Mouse (Mus musculus) c-Kit-positive CD71-negative TER-119-negative erythroid progenitor cells, embryonic 14.5 days (primary cell): ENCODE results near the gene Znrd1as.

Experiments used
- DNase-seq: peaks from one replicate; pipeline ENCODE4 v3.0.0-alpha.2; 2013; ENCODE audit warnings: low read depth

Znrd1as gene

DNA sequence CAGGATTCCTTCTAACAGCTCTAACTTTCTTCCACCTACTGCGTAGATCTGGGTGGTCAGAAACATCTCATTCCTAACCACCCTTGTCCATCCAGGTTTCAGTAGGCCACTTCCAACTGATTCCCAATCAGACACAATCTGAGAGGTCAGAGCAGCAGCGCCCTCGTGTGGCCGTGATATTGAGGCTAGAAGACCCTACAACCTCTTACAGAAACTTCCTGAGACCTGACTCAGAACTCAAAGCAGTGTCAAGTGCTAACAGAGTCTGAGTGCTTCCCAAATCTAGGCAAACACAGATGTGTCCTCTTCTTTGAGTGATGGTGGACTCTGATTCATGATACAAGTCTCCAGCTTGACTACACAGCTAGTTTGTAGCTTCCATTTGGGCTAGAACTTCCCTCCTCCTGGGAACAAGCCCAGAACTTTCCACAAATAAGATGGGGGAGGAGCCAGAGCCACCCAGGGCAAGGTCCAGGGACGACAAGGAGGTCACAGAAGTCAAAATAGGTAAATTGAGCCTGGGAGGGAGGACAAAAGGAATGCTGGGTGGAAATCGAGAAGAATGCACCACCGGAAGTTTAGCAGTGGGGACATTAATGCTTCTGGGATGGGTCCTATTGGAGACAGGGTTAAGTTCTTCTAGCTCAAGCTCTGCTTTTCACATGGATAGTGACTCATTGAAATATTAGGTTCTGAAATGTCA, 38.8 kb downstream of the Znrd1as start:
- peak; percentile 66 for DNase-seq

DNA sequence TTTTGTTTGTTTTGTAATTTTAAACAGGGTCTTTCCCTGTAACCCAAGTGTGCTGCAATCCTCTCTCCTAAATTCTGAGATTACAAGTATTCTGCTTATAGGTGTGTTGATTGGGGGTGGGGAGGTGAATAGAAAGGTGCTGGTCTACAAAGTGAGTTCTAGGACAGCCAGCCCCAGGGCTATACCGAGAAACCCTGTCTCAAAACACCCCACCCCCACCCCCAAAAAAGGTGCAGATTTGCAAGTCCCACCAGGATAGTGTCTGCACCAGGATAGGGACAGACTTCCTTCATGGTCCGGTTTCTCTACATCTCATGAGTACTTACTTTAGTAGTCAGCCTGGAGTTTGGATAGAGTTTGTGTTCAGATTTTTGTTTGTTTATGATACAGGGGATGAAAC, 40.1 kb downstream of the Znrd1as start:
- no peak for DNase-seq

DNA sequence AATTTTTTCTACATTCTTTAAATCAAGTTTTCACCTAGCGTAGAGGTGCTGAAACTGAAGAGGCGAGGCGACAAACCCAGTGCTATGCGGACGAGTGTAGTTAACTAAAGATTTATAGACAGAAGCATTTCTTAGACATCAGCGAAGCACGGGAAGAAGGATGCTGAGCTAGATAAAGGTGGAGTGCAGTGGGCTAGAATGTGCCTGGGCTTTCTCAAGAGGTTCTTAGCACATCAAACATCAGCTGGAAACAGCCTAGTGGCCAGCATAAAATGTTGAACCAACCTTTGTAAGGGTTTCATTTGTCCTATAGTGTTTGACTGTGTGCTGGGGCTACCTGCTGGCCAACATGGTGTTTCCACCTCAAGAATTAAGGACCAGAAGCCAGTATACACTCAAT, 42.5 kb downstream of the Znrd1as start, which contains the start of gene Zfp57:
Gene Zfp57, plus strand, starts transcription at position 301 of the 400 bp plus-strand sequence.
- DNase-seq = no peak

DNA sequence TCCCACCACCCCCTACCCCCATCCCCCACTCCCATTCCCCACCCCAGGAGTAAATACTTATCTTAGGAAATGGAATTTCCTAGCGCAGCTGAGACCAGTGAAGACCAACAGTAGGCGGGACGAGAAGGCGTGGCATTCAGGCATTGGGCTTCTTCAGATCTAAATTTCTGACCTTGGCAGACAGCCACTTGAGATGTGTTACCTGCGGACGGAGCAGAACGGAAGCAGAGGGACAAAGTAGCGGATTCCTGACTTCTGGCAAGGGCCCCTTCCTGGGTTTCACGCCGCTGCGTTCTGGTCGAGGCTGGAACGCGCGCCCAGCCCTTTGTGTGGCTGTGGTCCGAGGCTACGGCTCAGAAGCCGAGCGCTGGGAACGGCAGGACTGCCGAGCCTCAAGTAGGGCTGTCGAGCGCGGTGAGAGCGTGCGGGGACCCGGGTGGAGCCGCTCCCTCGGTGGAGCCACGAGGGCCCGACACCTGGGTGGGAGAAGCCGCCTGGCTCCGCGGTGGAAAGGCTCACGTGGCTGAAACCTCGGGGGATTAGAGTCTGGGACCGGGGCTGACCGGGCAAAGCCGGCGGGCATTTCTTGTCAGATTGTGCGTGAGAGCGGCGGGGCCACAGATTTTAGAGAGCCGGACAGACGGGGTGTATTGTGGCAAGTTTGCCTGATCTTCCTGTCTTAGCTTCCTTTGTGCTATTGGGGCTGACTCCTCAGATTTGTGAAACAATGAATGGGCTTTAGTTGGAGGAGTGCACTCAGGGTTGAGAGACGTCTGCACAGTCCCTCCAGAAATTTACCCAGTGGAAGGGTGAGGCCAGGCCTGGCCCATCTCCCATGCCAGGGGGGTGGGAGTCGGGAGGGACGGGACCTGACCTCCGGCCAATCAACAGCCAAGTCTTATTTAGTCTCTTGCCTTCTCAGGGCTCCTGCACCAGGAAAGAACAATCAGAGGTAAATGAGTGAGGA, 44.3 kb downstream of the Znrd1as start:
- DNase-seq = no peak

DNA sequence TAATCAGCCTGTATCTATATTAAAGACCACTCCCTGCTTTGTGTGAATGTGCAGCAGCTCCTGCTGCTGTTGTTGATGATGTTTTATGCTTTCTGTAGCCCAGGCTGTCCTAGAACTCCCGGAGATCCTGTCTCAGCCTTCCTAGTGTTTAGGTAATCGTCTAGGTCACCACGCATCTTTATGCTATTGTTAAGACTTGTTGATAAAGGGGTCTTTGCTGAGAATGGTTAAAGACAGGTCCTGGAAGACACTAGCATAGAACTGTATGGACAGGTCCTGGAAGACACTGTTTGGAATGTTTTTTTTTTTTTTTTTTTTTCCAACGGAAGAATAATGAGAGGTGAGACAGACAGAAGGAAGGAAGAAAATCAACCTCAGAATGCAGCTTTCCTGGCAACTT, 45.0 kb downstream of the Znrd1as start:
- DNase-seq = no peak

DNA sequence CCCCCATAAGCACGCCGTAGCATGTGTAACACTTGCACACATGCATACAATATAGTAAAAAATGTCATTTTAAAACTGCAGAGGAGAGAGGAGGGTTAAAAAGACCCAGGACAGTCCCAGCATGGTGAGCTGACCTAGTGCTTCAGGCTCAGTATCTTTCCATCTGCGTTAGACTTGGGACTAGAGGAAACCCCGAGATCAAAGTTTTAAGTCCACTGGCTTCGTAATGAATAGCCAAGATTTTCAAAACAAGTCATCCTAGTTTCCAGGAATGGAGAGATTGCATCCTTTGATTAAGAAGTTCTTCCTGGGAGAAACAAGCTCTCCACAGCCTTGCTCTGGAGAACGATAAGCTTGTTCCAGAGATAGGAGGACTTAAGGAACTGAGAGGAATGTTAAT, 49.8 kb downstream of the Znrd1as start:
- DNase-seq = no peak

DNA sequence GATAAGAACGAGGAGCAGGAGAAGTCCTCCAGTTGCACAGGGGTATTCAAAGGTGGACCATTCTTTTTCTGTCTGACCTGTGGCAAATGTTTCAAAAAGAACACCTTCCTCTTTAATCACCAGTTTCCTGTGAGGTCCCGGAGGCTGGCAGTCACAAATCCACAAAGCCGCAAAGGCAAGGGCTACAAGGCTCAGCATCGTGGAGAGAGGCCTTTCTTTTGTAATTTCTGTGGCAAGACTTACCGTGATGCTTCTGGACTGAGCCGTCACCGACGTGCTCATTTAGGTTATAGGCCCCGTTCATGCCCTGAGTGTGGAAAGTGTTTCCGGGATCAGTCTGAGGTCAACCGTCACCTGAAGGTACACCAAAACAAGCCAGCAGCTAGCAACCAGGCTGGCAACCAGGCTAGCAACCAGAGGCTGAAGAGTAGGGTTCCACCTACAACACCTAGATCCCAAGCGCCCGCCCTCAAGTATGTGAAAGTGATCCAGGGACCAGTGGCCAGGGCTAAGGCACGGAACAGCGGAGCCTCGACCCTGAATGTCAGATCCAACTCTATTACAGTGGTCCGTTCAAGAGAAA, 51.2 kb downstream of the Znrd1as start:
- no peak for DNase-seq

DNA sequence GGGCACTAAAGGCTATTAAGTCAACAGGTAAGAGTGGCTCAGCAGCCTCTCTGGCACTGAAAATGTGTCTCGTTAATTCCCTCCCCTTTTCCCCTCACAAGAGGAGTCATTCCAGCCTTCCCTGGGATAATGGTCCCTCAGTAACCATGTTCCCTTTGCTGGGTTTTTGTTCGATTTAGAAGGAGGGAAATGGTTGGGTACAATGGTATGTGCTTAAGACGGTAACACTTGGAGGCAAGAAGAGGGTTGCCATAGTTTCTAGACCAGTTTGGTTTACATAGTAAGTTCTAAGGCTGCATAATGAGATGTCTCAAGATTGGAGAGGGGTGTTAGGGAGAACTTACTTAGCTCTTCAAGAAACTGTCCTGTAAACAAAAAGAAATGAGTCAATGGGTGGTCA, 53.3 kb downstream of the Znrd1as start:
- no peak for DNase-seq

DNA sequence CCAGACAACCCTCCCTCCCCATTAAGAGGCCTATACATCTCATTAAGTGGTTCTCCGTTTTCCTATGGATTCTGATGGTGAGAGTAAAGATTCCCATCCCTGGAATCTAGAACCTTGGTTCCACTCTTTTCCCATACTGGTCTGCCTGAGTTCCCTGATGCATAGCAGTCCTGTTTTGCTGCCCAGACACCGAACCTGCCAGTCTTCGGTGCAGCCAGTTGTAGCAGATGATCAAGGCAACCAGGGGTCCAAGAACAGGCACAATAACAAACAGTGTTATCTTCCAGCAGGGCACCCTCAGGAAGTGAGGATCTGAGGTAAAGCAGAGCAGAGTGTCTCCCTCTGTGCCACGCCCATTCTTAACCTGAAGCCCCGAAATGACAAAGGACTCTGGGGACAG, 53.7 kb downstream of the Znrd1as start:
- DNase-seq = no peak
